Mouse (Mus musculus): ENCODE measurements around the gene Rabl6. TPM values are rescaled to one million over a fixed set of nuclear protein-coding genes. Genes with fewer than 3 reads are reported as not detected.
"Not testable (repeated sequence)": the region's sequence is repeated elsewhere in the genome, so short reads cannot be mapped to it uniquely, and the experiment has no call there.

Rabl6 gene
- polyA plus RNA-seq, 1 experiment from 2014 or later = 69.8 TPM

DNA sequence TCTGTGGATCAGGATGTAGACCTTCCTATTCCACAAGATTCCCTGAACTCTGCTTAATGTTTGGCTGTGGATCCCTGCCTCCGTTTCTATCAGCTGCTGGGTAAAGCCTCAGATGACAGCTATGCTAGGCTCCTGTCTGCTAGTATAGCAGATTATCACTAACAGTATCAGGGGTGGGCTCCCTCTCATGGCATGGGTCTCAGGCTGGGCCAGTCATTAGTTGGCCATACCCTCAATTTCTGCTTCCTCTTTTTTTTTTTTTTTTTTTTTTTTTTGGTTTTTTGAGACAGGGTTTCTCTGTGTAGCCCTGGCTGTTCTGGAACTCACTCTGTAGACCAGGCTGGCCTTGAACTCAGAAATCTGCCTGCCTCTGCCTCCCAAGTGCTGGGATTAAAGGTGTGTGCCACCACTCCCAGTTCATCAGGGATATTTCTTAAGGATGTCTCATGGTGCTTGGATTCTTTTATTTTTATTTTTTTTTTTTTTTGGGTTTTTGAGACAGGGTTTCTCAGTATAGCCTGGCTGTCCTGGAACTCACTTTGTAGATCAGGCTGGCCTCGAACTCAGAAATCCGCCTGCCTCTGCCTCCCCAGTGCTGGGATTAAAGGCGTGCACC, 55.0 kb downstream of the Rabl6 start:
- not testable (repeated sequence) for H3K27ac ChIP-seq (ENCODE audit: low read length); H3K36me3 ChIP-seq (ENCODE audit: insufficient read depth, low read length); H3K4me2 ChIP-seq (replicated peaks; ENCODE audit: low read depth, low read length); H3K4me1 ChIP-seq (ENCODE audit: insufficient read depth, low read length); H3K4me3 ChIP-seq (ENCODE audit: low read length); H3K27me3 ChIP-seq (ENCODE audit: insufficient read depth, low read length); H3K9me3 ChIP-seq (ENCODE audit: low read length); ATAC-seq (ENCODE audit: low FRiP score, low TSS enrichment); H3K9ac ChIP-seq (replicated peaks; ENCODE audit: low read length)
- 94% methylated on average over 4 of the region's 4 CpGs for WGBS

- H3K27ac ChIP-seq (ENCODE audit: low read length) = no peak overlapping the region
- H3K4me3 ChIP-seq (ENCODE audit: low read length) = no peak overlapping the region
- H3K4me2 ChIP-seq (replicated peaks; ENCODE audit: low read depth, low read length) = no peak overlapping the region
- ATAC-seq (ENCODE audit: low FRiP score, low TSS enrichment) = no peak
- H3K4me1 ChIP-seq (ENCODE audit: insufficient read depth, low read length) = peaks cover 1% of the 10 kb centered on the region
- 31% methylated on average over 5 of the region's 5 CpGs for WGBS
- H3K9me3 ChIP-seq (ENCODE audit: low read length) = no peaks in the 10 kb centered on the region
- H3K36me3 ChIP-seq (ENCODE audit: insufficient read depth, low read length) = no peaks in the 10 kb centered on the region
- H3K27me3 ChIP-seq (ENCODE audit: insufficient read depth, low read length) = no peaks in the 10 kb centered on the region
- H3K9ac ChIP-seq (replicated peaks; ENCODE audit: low read length) = no peak overlapping the region
These were observed 57.1 kb downstream of the Rabl6 start for GRCm38 (mm10) chr2:25551186-25551585.

GRCm38 (mm10) chr2:25549021-25549991, 59.0 kb downstream of the Rabl6 start:
- no peak overlapping the region for H3K4me3 ChIP-seq (ENCODE audit: low read length)
- no peak overlapping the region for H3K9ac ChIP-seq (replicated peaks; ENCODE audit: low read length)
- WGBS = 73% methylated on average over 9 of the region's 9 CpGs
- no peaks in the 10 kb centered on the region for H3K36me3 ChIP-seq (ENCODE audit: insufficient read depth, low read length)
- H3K27ac ChIP-seq (ENCODE audit: low read length) = no peak overlapping the region
- peaks cover 12% of the 10 kb centered on the region for H3K4me1 ChIP-seq (ENCODE audit: insufficient read depth, low read length)
- H3K9me3 ChIP-seq (ENCODE audit: low read length) = no peaks in the 10 kb centered on the region
- no peaks in the 10 kb centered on the region for H3K27me3 ChIP-seq (ENCODE audit: insufficient read depth, low read length)
- no peak overlapping the region for H3K4me2 ChIP-seq (replicated peaks; ENCODE audit: low read depth, low read length)
- ATAC-seq (ENCODE audit: low FRiP score, low TSS enrichment) = no peak

- Histone ChIP-seq H3K4me3 (ENCODE audit: low read length) (peak within 1 kb of the TSS; percentile 88), H3K9ac (replicated peaks; ENCODE audit: low read length) (peak within 1 kb of the TSS; percentile 88), H3K9me3 (ENCODE audit: low read length) (no peaks in the 10 kb centered on the region), H3K4me2 (replicated peaks; ENCODE audit: low read depth, low read length) (peak within 1 kb of the TSS; percentile 77), H3K27me3 (ENCODE audit: insufficient read depth, low read length) (no peaks in the 10 kb centered on the region), H3K4me1 (ENCODE audit: insufficient read depth, low read length) (peaks cover 20% of the 10 kb centered on the region), H3K36me3 (ENCODE audit: insufficient read depth, low read length) (no peaks in the 10 kb centered on the region), H3K27ac (ENCODE audit: low read length) (peak within 1 kb of the TSS; percentile 71)
- peak; percentile 99 for ATAC-seq (ENCODE audit: low FRiP score, low TSS enrichment)
- WGBS = 3% methylated on average over 48 of the region's 48 CpGs
These were observed 61.4 kb downstream of the Rabl6 start, which contains the start of gene Traf2 for GRCm38 (mm10) chr2:25546811-25547491. Traf2 (minus strand) TSS chr2:25546940.

- H3K9ac ChIP-seq (replicated peaks; ENCODE audit: low read length) = peak overlapping the region; percentile 88
- peak overlapping the region; percentile 71 for H3K27ac ChIP-seq (ENCODE audit: low read length)
- H3K4me2 ChIP-seq (replicated peaks; ENCODE audit: low read depth, low read length) = peak overlapping the region; percentile 77
- peak overlapping the region; percentile 88 for H3K4me3 ChIP-seq (ENCODE audit: low read length)
- H3K36me3 ChIP-seq (ENCODE audit: insufficient read depth, low read length) = no peaks in the 10 kb centered on the region
- no peaks in the 10 kb centered on the region for H3K27me3 ChIP-seq (ENCODE audit: insufficient read depth, low read length)
- no peaks in the 10 kb centered on the region for H3K9me3 ChIP-seq (ENCODE audit: low read length)
- peak; percentile 79 for ATAC-seq (ENCODE audit: low FRiP score, low TSS enrichment)
- peaks cover 24% of the 10 kb centered on the region for H3K4me1 ChIP-seq (ENCODE audit: insufficient read depth, low read length)
- WGBS = 7% methylated on average over 43 of the region's 43 CpGs
These were observed 62.1 kb downstream of the Rabl6 start for GRCm38 (mm10) chr2:25545996-25546810.

- H3K4me3 ChIP-seq (ENCODE audit: low read length) = no peak overlapping the region
- H3K9me3 ChIP-seq (ENCODE audit: low read length) = no peaks in the 10 kb centered on the region
- 0 out of 2 replicates have a peak overlapping the region, but pooled peaks have one; percentile 18 for H3K9ac ChIP-seq (replicated peaks; ENCODE audit: low read length)
- H3K27me3 ChIP-seq (ENCODE audit: insufficient read depth, low read length) = no peaks in the 10 kb centered on the region
- ATAC-seq (ENCODE audit: low FRiP score, low TSS enrichment) = no peak
- peaks cover 10% of the 10 kb centered on the region for H3K36me3 ChIP-seq (ENCODE audit: insufficient read depth, low read length)
- H3K27ac ChIP-seq (ENCODE audit: low read length) = peak overlapping the region; percentile 67; the same call in 1 of the 2 replicates
- H3K4me1 ChIP-seq (ENCODE audit: insufficient read depth, low read length) = peaks cover 24% of the 10 kb centered on the region
- 38% methylated on average over 10 of the region's 10 CpGs for WGBS
- H3K4me2 ChIP-seq (replicated peaks; ENCODE audit: low read depth, low read length) = no peak overlapping the region
These were observed 66.5 kb downstream of the Rabl6 start for GRCm38 (mm10) chr2:25541644-25542367.

DNA sequence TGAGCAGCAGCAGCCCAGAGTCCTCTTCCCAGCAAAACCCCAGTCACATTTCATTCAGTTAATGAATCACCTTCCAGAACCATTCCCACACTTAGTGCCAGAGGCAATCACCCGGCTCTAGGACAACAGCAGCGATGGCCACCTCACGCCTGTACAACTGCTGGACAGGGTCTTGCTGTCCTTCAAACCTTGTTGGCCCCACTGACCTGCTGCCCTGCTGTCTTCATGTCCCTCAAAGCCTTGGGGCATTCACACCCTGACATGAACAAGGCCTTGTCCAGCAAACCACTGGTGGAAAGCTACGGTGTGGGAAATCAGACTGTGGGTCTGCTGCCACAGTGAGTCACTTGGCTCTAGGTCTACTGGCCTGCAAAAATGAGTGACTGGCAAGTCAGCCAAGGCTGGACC, 67.8 kb downstream of the Rabl6 start:
- Histone ChIP-seq H3K9ac (replicated peaks; ENCODE audit: low read length) (no peak overlapping the region), H3K27me3 (ENCODE audit: insufficient read depth, low read length) (no peaks in the 10 kb centered on the region), H3K9me3 (ENCODE audit: low read length) (no peaks in the 10 kb centered on the region), H3K4me1 (ENCODE audit: insufficient read depth, low read length) (peaks cover 17% of the 10 kb centered on the region), H3K4me3 (ENCODE audit: low read length) (no peak overlapping the region), H3K27ac (ENCODE audit: low read length) (peak overlapping the region; percentile 84), H3K36me3 (ENCODE audit: insufficient read depth, low read length) (peaks cover 22% of the 10 kb centered on the region), H3K4me2 (replicated peaks; ENCODE audit: low read depth, low read length) (no peak overlapping the region)
- WGBS = 64% methylated on average over 4 of the region's 4 CpGs
- ATAC-seq (ENCODE audit: low FRiP score, low TSS enrichment) = peak; percentile 55

- Histone ChIP-seq H3K27ac (ENCODE audit: low read length) (no peak overlapping the region), H3K4me2 (replicated peaks; ENCODE audit: low read depth, low read length) (no peak overlapping the region), H3K9ac (replicated peaks; ENCODE audit: low read length) (no peak overlapping the region), H3K4me1 (ENCODE audit: insufficient read depth, low read length) (peaks cover under 1% of the 10 kb centered on the region), H3K27me3 (ENCODE audit: insufficient read depth, low read length) (no peaks in the 10 kb centered on the region), H3K9me3 (ENCODE audit: low read length) (no peaks in the 10 kb centered on the region), H3K36me3 (ENCODE audit: insufficient read depth, low read length) (peaks cover 43% of the 10 kb centered on the region), H3K4me3 (ENCODE audit: low read length) (no peak overlapping the region)
- no peak for ATAC-seq (ENCODE audit: low FRiP score, low TSS enrichment)
- 91% methylated on average over 8 of the region's 8 CpGs for WGBS
These were observed 71.8 kb downstream of the Rabl6 start for GRCm38 (mm10) chr2:25536531-25536930.

DNA sequence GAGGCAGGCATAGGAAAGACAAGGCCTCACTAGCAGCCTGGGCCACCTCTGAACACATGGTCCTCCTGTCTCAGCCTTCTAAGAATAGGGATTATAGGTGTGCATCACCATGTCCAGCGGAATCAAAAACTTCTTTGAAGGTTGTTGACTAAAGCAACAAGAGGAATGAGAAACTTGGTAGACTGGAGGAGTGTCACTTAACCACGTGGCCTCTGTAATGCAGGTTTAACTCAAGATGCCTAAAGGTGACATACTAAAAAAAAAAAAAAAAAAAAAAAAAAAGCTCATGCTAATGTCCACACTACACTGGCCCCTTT, 73.5 kb downstream of the Rabl6 start:
- ATAC-seq (ENCODE audit: low FRiP score, low TSS enrichment) = no peak
- Histone ChIP-seq H3K27ac (ENCODE audit: low read length) (no peak overlapping the region), H3K9me3 (ENCODE audit: low read length) (no peaks in the 10 kb centered on the region), H3K4me3 (ENCODE audit: low read length) (no peak overlapping the region), H3K36me3 (ENCODE audit: insufficient read depth, low read length) (peaks cover 58% of the 10 kb centered on the region), H3K9ac (replicated peaks; ENCODE audit: low read length) (no peak overlapping the region), H3K4me1 (ENCODE audit: insufficient read depth, low read length) (no peaks in the 10 kb centered on the region; the same call in 1 of the 2 replicates), H3K4me2 (replicated peaks; ENCODE audit: low read depth, low read length) (no peak overlapping the region), H3K27me3 (ENCODE audit: insufficient read depth, low read length) (no peaks in the 10 kb centered on the region)
- 94% methylated on average over 2 of the region's 2 CpGs for WGBS

Measured in kidney, embryonic 16.5 days (tissue).